Mouse (Mus musculus): ENCODE measurements at regions not wholly inside any gene's neighbourhood (a gene's known extent, or its start where the extent isn't known, plus 50 kb on each side); places are given as distances from the start of the nearest gene placed in this dataset.
"Not testable (repeated sequence)": the region's sequence is repeated elsewhere in the genome, so short reads cannot be mapped to it uniquely, and the experiment has no call there.

GRCm38 (mm10) chr16:84627052-84627451 is 108.5 kb downstream of the Mrpl39 start:
- DNase-seq: no peak

- DNase-seq: no peak
These were observed 105.7 kb downstream of the Mrpl39 start for GRCm38 (mm10) chr16:84629868-84630267.

GRCm38 (mm10) chr16:84644446-84644845 is 91.1 kb downstream of the Mrpl39 start:
- DNase-seq: not testable (repeated sequence)

GRCm38 (mm10) chr16:84646172-84646684 is 89.3 kb downstream of the Mrpl39 start:
- DNase-seq: no peak

GRCm38 (mm10) chr16:84650646-84651045 is 84.9 kb downstream of the Mrpl39 start:
- no peak for DNase-seq

- no peak for DNase-seq
These were observed 81.7 kb downstream of the Mrpl39 start for GRCm38 (mm10) chr16:84653873-84654272.

GRCm38 (mm10) chr16:84661879-84662278 is 73.7 kb downstream of the Mrpl39 start:
- peak; percentile 14 to 25 for DNase-seq

GRCm38 (mm10) chr16:84663581-84663980 is 72.0 kb downstream of the Mrpl39 start:
- no peak for DNase-seq
